Mouse (Mus musculus): ENCODE measurements around the gene Fbxo31.

DNA sequence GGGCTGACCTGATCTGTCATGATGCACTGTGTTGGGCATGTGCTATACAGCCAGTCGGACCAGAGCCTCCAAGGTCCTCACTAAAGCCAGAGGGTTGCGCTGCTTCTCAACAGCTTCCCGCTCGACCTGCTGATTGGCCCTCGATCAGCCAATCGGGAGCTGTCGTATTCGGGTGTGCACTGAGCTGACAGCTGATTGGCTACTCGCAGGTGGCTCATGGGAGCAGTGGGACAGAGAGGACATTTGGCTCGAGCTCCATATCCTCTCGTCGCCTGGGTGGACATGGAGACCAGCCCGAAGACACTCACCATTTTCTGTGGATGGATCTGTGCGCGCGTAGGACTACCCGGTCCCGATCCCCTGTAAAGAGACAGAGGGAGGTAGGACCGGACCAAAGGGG, 36.7 kb downstream of the Fbxo31 start:
- TF ChIP-seq CTCF (IDR thresholded peaks at IDR 0.05; ENCODE audit: low read depth, low read length): no peak
- no peak for TF ChIP-seq POLR2A (IDR thresholded peaks at IDR 0.05; ENCODE audit: extremely low read depth, insufficient read depth, low read length)
